Mouse (Mus musculus): Measurements from ENCODE around the gene Scn1b.

The Scn1b gene

GRCm38 (mm10) chr7:31074713-31075069 lies 52.1 kb downstream of the Scn1b start:
- no peaks in the 10 kb centered on the region for H3K36me3 ChIP-seq (ENCODE audit: control insufficient read depth, insufficient read depth, low read length, poor library complexity, severe bottlenecking)
- no peak for DNase-seq (ENCODE audit: low read depth, low spot score)
- H3K27me3 ChIP-seq (ENCODE audit: control insufficient read depth, insufficient read depth, low read length, poor library complexity, severe bottlenecking): no peaks in the 10 kb centered on the region

- no peak for DNase-seq (ENCODE audit: low read depth, low spot score)
- H3K36me3 ChIP-seq (ENCODE audit: control insufficient read depth, insufficient read depth, low read length, poor library complexity, severe bottlenecking): no peaks in the 10 kb centered on the region
- no peaks in the 10 kb centered on the region for H3K27me3 ChIP-seq (ENCODE audit: control insufficient read depth, insufficient read depth, low read length, poor library complexity, severe bottlenecking)
These were observed 52.6 kb downstream of the Scn1b start for GRCm38 (mm10) chr7:31074061-31074712.

- H3K27me3 ChIP-seq (ENCODE audit: control insufficient read depth, insufficient read depth, low read length, poor library complexity, severe bottlenecking): no peaks in the 10 kb centered on the region
- no peak for DNase-seq (ENCODE audit: low read depth, low spot score)
- H3K36me3 ChIP-seq (ENCODE audit: control insufficient read depth, insufficient read depth, low read length, poor library complexity, severe bottlenecking): no peaks in the 10 kb centered on the region
These were observed 53.3 kb downstream of the Scn1b start for GRCm38 (mm10) chr7:31073546-31073945.

GRCm38 (mm10) chr7:31072326-31072725 lies 54.5 kb downstream of the Scn1b start:
- Histone ChIP-seq H3K36me3 (ENCODE audit: control insufficient read depth, insufficient read depth, low read length, poor library complexity, severe bottlenecking) (no peaks in the 10 kb centered on the region), H3K27me3 (ENCODE audit: control insufficient read depth, insufficient read depth, low read length, poor library complexity, severe bottlenecking) (no peaks in the 10 kb centered on the region)
- DNase-seq (ENCODE audit: low read depth, low spot score): no peak

GRCm38 (mm10) chr7:31070324-31070723 lies 56.5 kb downstream of the Scn1b start:
- DNase-seq (ENCODE audit: low read depth, low spot score): no peak
- no peaks in the 10 kb centered on the region for H3K36me3 ChIP-seq (ENCODE audit: control insufficient read depth, insufficient read depth, low read length, poor library complexity, severe bottlenecking)
- no peaks in the 10 kb centered on the region for H3K27me3 ChIP-seq (ENCODE audit: control insufficient read depth, insufficient read depth, low read length, poor library complexity, severe bottlenecking)

- Histone ChIP-seq H3K36me3 (ENCODE audit: control insufficient read depth, insufficient read depth, low read length, poor library complexity, severe bottlenecking) (no peaks in the 10 kb centered on the region), H3K27me3 (ENCODE audit: control insufficient read depth, insufficient read depth, low read length, poor library complexity, severe bottlenecking) (no peaks in the 10 kb centered on the region)
- DNase-seq (ENCODE audit: low read depth, low spot score): no peak
These were observed 57.3 kb downstream of the Scn1b start for GRCm38 (mm10) chr7:31069491-31069890.

GRCm38 (mm10) chr7:31067836-31068235 lies 59.0 kb downstream of the Scn1b start:
- Histone ChIP-seq H3K27me3 (ENCODE audit: control insufficient read depth, insufficient read depth, low read length, poor library complexity, severe bottlenecking) (no peaks in the 10 kb centered on the region), H3K36me3 (ENCODE audit: control insufficient read depth, insufficient read depth, low read length, poor library complexity, severe bottlenecking) (no peaks in the 10 kb centered on the region)
- DNase-seq (ENCODE audit: low read depth, low spot score): no peak

Measured in splenic B cell, adult 2 months (primary cell).